Comparison of ENCODE assay signal across 7 mouse cellular contexts in genomic region chr11:116492507-116492906, GRCm38 (mm10). TPM values are rescaled to one million over a fixed set of nuclear protein-coding genes. Genes with fewer than 3 reads are reported as not detected.
"Had no signal": no experiment of that assay in that cellular context is flagged by ENCODE, and none has a peak within 500 bp of the region (broad histone marks: within the 10 kb centered on the region; RNA-seq: fewer than 3 reads in every experiment).

No protein-coding gene starts in this region.

RNA-seq across cellular contexts. Expression of gene Qrich2, which starts 26.5 kb away (rescaled TPM):
- polyA plus RNA-seq: heart, embryonic 12.5 days; heart, embryonic 13.5 days; heart, embryonic 14.5 days; heart, embryonic 15.5 days; heart, postnatal 0 days; hindbrain, embryonic 14.5 days; inflammation-experienced regulatory T-cells, adult 6 months had no signal

RNA-seq across cellular contexts. Expression of gene Sphk1, which starts 38.2 kb away (rescaled TPM):
- polyA plus RNA-seq: inflammation-experienced regulatory T-cells, adult 6 months had no signal
